Mouse (Mus musculus): ENCODE measurements around the gene Lrrc7. TPM values are rescaled to one million over a fixed set of nuclear protein-coding genes. Genes with fewer than 3 reads are reported as not detected.

Lrrc7 gene
- polyA plus RNA-seq, 1 experiment: 2.3 TPM

DNA sequence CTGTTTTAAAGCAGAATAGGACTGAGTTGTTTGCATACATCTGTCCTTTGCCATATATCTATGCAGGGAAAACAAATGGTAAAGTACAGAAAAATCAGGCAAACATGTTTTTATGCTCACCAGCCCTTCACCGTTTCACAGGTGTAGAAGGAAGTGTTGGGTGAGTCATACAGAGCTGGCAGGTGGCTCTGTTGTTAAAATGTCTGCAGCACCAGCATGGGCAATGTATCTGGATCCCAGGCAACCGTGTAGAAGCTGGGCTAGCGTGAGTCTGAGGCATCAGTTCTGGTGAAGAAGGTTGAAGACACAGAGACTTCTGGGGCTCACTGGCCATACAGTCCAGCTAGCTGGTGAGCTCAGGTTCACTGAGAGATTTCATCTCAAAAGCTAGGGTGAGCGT is 468.1 kb downstream of the Lrrc7 start:
- no peaks in the 10 kb centered on the region for H3K4me1 ChIP-seq (ENCODE audit: control insufficient read depth, insufficient read depth, low read length)
- H3K4me3 ChIP-seq (ENCODE audit: insufficient read depth, low read length): no peak overlapping the region
- no peak overlapping the region for H3K27ac ChIP-seq (ENCODE audit: insufficient read depth, low read length)
- TF ChIP-seq POLR2A (IDR thresholded peaks at IDR 0.05; ENCODE audit: low read depth, low read length) (no peak), CTCF (IDR thresholded peaks at IDR 0.05; ENCODE audit: borderline replicate concordance, insufficient read depth, low read length) (no peak)

DNA sequence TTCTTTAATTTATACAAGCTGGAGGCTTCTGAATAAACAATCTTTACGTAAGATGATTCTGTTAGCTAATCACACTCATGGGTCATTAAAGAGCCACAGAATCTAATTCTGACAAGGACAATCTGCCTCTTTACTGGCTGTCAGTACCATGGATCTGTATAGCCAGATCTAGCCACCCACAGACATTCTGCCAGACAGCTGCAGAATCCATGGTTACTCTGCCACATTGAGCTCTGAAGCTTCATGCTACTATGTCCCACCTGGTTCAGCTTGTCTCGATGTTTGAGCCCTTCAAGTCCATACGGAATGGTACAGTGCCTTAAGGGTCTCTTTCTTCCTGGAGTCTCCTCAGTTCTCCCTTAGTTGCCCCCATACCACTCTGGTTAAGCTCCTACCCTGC is 470.4 kb downstream of the Lrrc7 start:
- Histone ChIP-seq H3K27ac (ENCODE audit: insufficient read depth, low read length) (no peak overlapping the region), H3K4me3 (ENCODE audit: insufficient read depth, low read length) (no peak overlapping the region), H3K4me1 (ENCODE audit: control insufficient read depth, insufficient read depth, low read length) (no peaks in the 10 kb centered on the region)
- TF ChIP-seq POLR2A (IDR thresholded peaks at IDR 0.05; ENCODE audit: low read depth, low read length): no peak
- no peak for TF ChIP-seq CTCF (IDR thresholded peaks at IDR 0.05; ENCODE audit: borderline replicate concordance, insufficient read depth, low read length)

DNA sequence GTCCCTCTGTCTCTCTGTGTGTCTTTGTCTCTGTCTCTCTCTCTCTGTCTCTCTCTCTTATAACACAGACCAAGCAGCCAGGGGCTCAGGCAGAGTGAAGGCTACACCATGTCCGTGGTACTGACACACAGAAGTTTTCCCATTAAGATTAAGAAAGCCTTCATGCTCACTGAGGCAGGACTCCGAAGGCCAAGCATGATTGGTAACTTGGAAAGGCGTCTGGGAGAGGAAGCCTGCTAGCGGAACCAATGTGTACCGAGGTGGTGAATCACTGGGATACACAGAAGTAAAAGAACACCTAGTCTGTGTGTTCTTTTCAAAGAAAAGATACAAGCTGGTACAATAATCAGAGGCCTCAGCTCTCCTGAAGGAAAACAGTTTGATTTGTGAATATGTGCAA is 484.2 kb downstream of the Lrrc7 start:
- Histone ChIP-seq H3K4me3 (ENCODE audit: insufficient read depth, low read length) (no peak overlapping the region), H3K4me1 (ENCODE audit: control insufficient read depth, insufficient read depth, low read length) (peaks cover 8% of the 10 kb centered on the region), H3K27ac (ENCODE audit: insufficient read depth, low read length) (no peak overlapping the region)
- TF ChIP-seq POLR2A (IDR thresholded peaks at IDR 0.05; ENCODE audit: low read depth, low read length) (no peak), CTCF (IDR thresholded peaks at IDR 0.05; ENCODE audit: borderline replicate concordance, insufficient read depth, low read length) (no peak)

DNA sequence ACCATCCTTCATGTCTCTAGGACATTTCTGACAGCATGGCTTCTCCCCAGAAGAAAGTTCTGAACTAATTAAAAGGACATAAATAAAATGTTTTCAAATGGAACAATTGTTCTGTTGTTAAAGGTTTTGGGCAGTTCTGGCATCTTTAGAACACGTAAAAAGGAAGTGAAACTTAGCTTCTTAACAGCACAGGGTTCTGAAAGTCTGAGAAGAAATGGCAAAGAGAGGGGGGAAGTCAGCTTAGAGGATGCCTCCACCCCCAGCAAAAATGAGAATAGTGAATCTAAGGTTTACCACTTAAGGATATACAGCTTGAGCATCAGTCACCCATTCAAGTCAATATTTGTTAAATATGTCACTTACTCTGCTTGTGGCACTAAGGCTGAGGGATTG is 484.6 kb downstream of the Lrrc7 start:
- TF ChIP-seq POLR2A (IDR thresholded peaks at IDR 0.05; ENCODE audit: low read depth, low read length): no peak
- TF ChIP-seq CTCF (IDR thresholded peaks at IDR 0.05; ENCODE audit: borderline replicate concordance, insufficient read depth, low read length): no peak
- Histone ChIP-seq H3K4me3 (ENCODE audit: insufficient read depth, low read length) (no peak overlapping the region), H3K27ac (ENCODE audit: insufficient read depth, low read length) (no peak overlapping the region), H3K4me1 (ENCODE audit: control insufficient read depth, insufficient read depth, low read length) (peaks cover 8% of the 10 kb centered on the region)

DNA sequence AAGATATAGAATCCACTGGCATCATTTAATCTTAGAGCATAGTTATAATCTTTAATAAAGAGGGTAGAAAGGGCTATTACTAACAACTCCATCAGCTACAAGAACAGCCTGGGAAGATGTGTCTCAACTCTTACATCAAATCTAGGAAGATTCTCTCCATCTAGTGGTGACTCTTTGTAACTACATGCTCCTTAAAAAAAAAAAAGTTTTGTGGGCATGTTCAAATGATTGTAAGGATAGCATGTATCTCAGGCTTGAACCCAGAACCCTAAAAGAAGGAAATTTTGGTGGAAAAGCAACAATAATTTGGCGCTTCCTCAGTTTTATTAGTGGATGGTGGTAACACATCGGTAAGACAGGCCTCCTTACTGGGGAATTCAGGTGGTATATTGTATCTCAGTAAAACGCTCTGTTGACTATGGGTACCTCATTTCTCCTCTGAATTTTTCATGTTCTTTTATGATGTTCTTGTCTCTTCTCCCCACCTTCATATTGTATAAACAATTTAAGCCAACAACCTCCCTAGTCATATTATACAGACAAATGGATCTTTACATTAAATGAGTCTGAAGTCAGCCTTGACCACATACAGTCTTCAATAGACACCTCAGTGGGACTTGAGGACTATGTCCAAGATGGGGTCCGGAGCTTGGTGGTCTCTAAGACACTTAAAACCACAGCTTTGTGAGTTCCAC is 485.2 kb downstream of the Lrrc7 start:
- no peak for TF ChIP-seq CTCF (IDR thresholded peaks at IDR 0.05; ENCODE audit: borderline replicate concordance, insufficient read depth, low read length)
- no peak for TF ChIP-seq POLR2A (IDR thresholded peaks at IDR 0.05; ENCODE audit: low read depth, low read length)
- H3K4me1 ChIP-seq (ENCODE audit: control insufficient read depth, insufficient read depth, low read length): peaks cover 8% of the 10 kb centered on the region
- no peak overlapping the region for H3K27ac ChIP-seq (ENCODE audit: insufficient read depth, low read length)
- no peak overlapping the region for H3K4me3 ChIP-seq (ENCODE audit: insufficient read depth, low read length)

DNA sequence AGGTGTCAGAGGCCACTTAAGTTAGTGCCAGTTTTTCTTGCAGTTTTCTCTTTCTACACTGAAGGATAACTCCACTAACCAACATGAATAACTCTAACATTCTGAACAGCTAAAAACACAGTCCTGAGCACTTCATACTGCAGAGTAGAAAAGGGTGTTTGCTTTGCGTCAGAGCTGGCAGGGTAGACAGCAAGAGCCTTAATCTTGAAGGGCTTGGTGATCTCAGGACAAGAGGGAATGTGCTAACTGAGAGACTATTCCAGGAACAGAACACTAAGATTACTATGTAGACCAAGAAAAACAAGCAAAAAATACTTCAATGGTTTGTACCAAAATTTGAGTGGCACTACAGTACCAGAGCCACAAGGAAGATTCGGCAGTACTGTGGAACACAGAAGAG is 487.0 kb downstream of the Lrrc7 start:
- no peak for TF ChIP-seq CTCF (IDR thresholded peaks at IDR 0.05; ENCODE audit: borderline replicate concordance, insufficient read depth, low read length)
- TF ChIP-seq POLR2A (IDR thresholded peaks at IDR 0.05; ENCODE audit: low read depth, low read length): no peak
- Histone ChIP-seq H3K4me3 (ENCODE audit: insufficient read depth, low read length) (no peak overlapping the region), H3K27ac (ENCODE audit: insufficient read depth, low read length) (no peak overlapping the region), H3K4me1 (ENCODE audit: control insufficient read depth, insufficient read depth, low read length) (no peaks in the 10 kb centered on the region)

DNA sequence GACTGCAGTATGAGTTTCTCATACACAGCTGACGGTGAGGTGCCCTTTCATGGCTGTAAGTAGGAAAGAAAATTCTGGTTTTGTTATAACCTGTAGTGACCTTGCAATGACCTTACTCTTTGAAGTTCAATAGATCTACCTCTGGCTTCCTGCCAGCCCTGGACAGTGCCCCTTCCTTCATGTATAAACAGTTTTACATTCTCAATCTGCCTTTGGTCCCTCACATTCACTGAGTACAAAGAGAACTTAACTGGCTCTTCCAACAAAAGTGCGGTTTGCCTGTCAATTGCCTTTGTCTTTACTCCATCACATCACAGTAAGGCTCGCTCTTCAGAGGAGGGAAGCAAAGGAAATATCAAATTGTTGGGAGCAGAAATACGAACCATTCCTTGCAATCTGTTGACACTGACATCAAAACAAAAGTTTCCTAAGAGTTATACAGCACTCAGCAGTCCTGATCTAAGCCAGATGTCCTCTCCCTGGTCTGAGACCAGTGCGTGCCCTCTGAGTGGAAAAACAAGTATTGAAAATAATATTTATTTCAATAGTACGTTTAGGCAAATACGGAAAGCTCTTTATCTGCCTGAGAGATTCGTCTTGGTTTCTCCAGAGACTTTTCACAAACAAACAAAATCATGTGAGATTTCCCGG is 493.3 kb downstream of the Lrrc7 start:
- no peak overlapping the region; the same call in 1 of the 2 replicates for H3K27ac ChIP-seq (ENCODE audit: insufficient read depth, low read length)
- no peak for TF ChIP-seq CTCF (IDR thresholded peaks at IDR 0.05; ENCODE audit: borderline replicate concordance, insufficient read depth, low read length)
- TF ChIP-seq POLR2A (IDR thresholded peaks at IDR 0.05; ENCODE audit: low read depth, low read length): no peak
- no peak overlapping the region for H3K4me3 ChIP-seq (ENCODE audit: insufficient read depth, low read length)
- peaks cover 8% of the 10 kb centered on the region; the same call in 1 of the 2 replicates for H3K4me1 ChIP-seq (ENCODE audit: control insufficient read depth, insufficient read depth, low read length)

DNA sequence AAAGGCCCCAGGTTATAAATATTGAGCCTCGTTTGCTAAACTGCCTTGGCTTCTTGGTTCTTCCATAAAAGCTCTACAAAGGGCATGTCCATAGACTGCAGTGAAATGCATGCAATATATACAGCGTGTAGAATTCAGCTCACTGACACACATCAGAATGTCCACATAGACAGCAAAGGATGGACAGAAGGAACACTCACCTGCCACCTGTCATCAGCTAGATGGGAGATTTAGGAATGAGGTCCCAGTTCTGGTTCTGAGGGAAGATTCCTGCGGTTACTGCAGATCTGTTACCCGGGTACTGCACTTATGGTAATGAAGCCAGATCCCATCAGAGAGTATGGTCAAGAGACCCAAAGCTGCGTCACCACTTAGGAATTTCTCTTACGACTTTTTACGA is 494.1 kb downstream of the Lrrc7 start:
- Histone ChIP-seq H3K27ac (ENCODE audit: insufficient read depth, low read length) (no peak overlapping the region), H3K4me3 (ENCODE audit: insufficient read depth, low read length) (no peak overlapping the region), H3K4me1 (ENCODE audit: control insufficient read depth, insufficient read depth, low read length) (peaks cover 8% of the 10 kb centered on the region; the same call in 1 of the 2 replicates)
- TF ChIP-seq CTCF (IDR thresholded peaks at IDR 0.05; ENCODE audit: borderline replicate concordance, insufficient read depth, low read length): no peak
- TF ChIP-seq POLR2A (IDR thresholded peaks at IDR 0.05; ENCODE audit: low read depth, low read length): no peak

DNA sequence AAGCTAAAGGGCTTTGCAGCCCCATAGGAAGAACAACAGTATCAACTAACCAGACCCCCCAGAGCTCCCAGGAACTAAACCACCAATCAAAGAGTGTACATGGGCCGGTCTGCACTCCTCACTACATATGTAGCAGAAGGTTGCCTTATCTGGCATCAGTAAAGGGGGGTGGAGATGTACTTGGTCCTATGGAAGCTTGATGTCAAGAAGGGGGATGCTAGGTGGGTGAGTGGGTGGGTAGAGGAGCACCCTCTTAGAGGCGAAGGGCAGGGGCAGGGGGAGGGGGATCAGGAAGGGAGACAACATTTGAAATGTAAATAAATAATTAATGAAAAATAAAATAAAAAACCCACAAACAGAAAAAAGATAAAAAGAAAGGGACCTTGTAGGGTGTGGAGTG is 496.8 kb downstream of the Lrrc7 start:
- TF ChIP-seq CTCF (IDR thresholded peaks at IDR 0.05; ENCODE audit: borderline replicate concordance, insufficient read depth, low read length) (no peak), POLR2A (IDR thresholded peaks at IDR 0.05; ENCODE audit: low read depth, low read length) (no peak)
- H3K4me1 ChIP-seq (ENCODE audit: control insufficient read depth, insufficient read depth, low read length): peaks cover 8% of the 10 kb centered on the region; the same call in 1 of the 2 replicates
- H3K27ac ChIP-seq (ENCODE audit: insufficient read depth, low read length): no peak overlapping the region
- no peak overlapping the region for H3K4me3 ChIP-seq (ENCODE audit: insufficient read depth, low read length)

DNA sequence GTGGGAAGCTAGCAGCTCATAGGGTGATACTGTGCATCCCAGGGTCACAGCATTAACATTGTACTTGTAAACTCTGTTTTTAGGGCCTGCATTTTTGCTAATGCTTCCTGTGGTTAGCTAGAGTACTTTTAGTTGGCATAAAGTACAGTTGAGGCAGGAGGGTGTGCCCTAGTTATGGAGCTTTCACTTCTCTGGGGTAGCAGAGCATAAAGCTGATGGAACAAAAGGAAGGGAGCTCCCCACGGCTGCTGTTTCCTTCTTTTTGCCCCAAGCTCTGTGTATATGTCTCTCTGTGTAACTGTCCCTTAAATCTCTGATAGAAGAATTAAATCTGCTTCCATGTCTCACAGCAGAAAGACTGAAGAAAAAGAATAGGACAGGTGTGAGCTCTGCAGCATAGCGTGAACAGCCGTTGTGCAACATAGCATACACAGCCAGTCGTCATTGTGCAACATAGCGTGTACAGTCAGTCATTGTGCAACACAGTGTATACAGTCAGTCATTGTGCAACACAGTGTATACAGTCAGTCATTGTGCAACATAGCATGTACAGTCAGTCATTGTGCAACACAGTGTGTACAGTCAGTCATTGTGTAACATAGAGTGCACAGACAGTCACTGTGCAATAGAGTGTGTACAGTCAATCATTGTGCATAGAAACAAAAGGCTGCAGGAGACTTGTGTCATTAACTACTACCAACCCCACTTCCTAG is 500.1 kb downstream of the Lrrc7 start:
- TF ChIP-seq CTCF (IDR thresholded peaks at IDR 0.05; ENCODE audit: borderline replicate concordance, insufficient read depth, low read length) (no peak), POLR2A (IDR thresholded peaks at IDR 0.05; ENCODE audit: low read depth, low read length) (no peak)
- Histone ChIP-seq H3K27ac (ENCODE audit: insufficient read depth, low read length) (no peak overlapping the region), H3K4me3 (ENCODE audit: insufficient read depth, low read length) (no peak overlapping the region), H3K4me1 (ENCODE audit: control insufficient read depth, insufficient read depth, low read length) (no peaks in the 10 kb centered on the region)
